Mouse (Mus musculus) small intestine, adult 2 months (tissue): ENCODE measurements around the gene Samhd1. TPM values are rescaled to one million over a fixed set of nuclear protein-coding genes. Genes with fewer than 3 reads are reported as not detected.
A peak's percentile ranks its signal among the peaks of the same experiment; 100 is the strongest.

ENCODE experiments used
- H3K27ac ChIP-seq: fragments of 200-500 bp; 2 replicates; pipeline ENCODE4 v1.5.1; 2012; ENCODE audit warnings: low read depth, low read length, control low read depth, inconsistent platforms; ENCODE audit not compliant: insufficient read depth
- H3K27me3 ChIP-seq: fragments of 200-500 bp; 2 replicates; pipeline ENCODE4 v1.6.1; 2012; ENCODE audit warnings: mild to moderate bottlenecking, moderate library complexity, low read length, inconsistent platforms; ENCODE audit not compliant: control insufficient read depth, insufficient read depth
- H3K36me3 ChIP-seq: fragments of 200-500 bp; 2 replicates; pipeline ENCODE4 v1.6.1; 2012; ENCODE audit warnings: mild to moderate bottlenecking, low read length, control low read depth, inconsistent platforms; ENCODE audit not compliant: control insufficient read depth, insufficient read depth
- H3K4me1 ChIP-seq: fragments of 200-500 bp; 2 replicates; pipeline ENCODE4 v1.6.1; 2012; ENCODE audit warnings: low read length, inconsistent platforms, mixed read lengths; ENCODE audit not compliant: control insufficient read depth, insufficient read depth, insufficient read length
- H3K4me3 ChIP-seq: fragments of 200-500 bp; 2 replicates; pipeline ENCODE4 v1.5.1; 2012; ENCODE audit warnings: low read depth, mild to moderate bottlenecking, control low read depth, inconsistent platforms, low read length, moderate library complexity
- CTCF ChIP-seq: fragments of 200-500 bp; IDR thresholded peaks from 2 replicates; pipeline ENCODE4 v1.5.1; 2012; ENCODE audit warnings: low read depth, mild to moderate bottlenecking, control low read depth, inconsistent platforms, low read length, moderate library complexity, mixed read lengths; ENCODE audit not compliant: insufficient replicate concordance, insufficient read length; ENCODE audit errors: extremely low read depth
- POLR2A ChIP-seq: fragments of 200-500 bp; IDR thresholded peaks from 2 replicates; pipeline ENCODE4 v1.6.1; 2012; ENCODE audit warnings: low read depth, mild to moderate bottlenecking, control low read depth, inconsistent platforms, low read length, moderate library complexity
- WGBS: fragments of 180-500 bp; shearing (Covaris S2); methylation state at CpG from one replicate; pipeline ENCODE4 v1.1.7; 2018; 5-methylcytosine and 5-hydroxymethylcytosine counted together
- polyA plus RNA-seq: library from polyadenylated mRNA; depleted of rRNA; stranded (reverse); fragments of >200 nt; gene quantifications from 2 replicates; pipeline ENCODE4 v1.2.3, GENCODE M21; 2012

The Samhd1 gene
- polyA plus RNA-seq, 1 experiment: 47.7 TPM

GRCm38 (mm10) chr2:157064978-157065878 is 69.8 kb downstream of the Samhd1 start:
- WGBS: 67% methylated on average over 14 of the region's 14 CpGs
- peak overlapping the region; percentile 75 for H3K27ac ChIP-seq
- H3K4me1 ChIP-seq: peaks cover 32% of the 10 kb centered on the region
- no peak overlapping the region for H3K4me3 ChIP-seq
- no peaks in the 10 kb centered on the region for H3K36me3 ChIP-seq
- no peak for TF ChIP-seq POLR2A
- no peak for TF ChIP-seq CTCF
- no peaks in the 10 kb centered on the region for H3K27me3 ChIP-seq

DNA sequence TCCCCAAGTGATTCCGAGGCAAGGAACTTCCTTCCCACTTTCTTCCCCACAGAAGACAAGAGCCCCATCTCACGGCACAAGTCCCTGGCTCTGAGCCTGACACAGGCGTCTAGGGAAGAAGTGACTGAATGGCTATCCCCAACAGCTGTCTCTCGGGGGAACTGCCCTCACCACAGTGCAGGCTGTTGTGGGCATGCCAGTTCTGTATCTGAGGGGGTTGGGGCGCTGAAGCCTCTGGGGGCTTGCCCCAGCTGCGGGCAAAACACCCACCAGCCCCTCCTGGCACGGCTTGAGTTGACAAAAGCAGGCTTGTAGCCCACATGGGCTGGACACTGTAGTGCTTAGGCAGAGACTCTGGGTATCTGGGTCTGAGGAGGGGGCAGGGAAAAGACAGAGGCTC is 70.9 kb downstream of the Samhd1 start:
- H3K4me3 ChIP-seq: no peak overlapping the region
- H3K36me3 ChIP-seq: peaks cover 1% of the 10 kb centered on the region; the same call in 1 of the 2 replicates
- H3K4me1 ChIP-seq: peaks cover 26% of the 10 kb centered on the region
- 70% methylated on average over 7 of the region's 7 CpGs for WGBS
- no peak overlapping the region for H3K27ac ChIP-seq
- no peak for TF ChIP-seq POLR2A
- TF ChIP-seq CTCF: no peak
- no peaks in the 10 kb centered on the region for H3K27me3 ChIP-seq

DNA sequence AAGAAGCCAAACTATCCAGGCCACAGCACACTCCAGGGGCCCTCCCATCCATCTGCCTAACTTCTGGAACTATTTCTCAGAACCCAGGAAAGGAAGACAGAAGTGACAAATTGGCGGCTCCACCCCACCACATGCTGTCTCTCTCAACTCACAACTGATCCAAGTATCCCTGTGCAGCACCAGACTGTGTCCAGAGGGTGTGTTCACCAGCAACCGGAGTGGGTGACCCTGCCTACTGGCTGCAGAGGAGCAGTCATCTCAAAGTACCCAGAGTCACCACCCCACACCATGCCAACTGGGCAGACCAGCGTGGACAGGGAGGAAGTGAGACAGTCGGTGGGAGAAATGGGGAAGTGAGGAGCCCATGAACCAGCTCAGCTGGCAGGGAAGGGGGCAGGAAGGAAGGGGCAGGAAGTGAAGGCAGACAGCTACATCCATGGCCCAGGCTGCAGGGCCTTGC is 71.8 kb downstream of the Samhd1 start:
- TF ChIP-seq CTCF (no peak), POLR2A (no peak)
- H3K27ac ChIP-seq: no peak overlapping the region
- peaks cover 27% of the 10 kb centered on the region for H3K4me1 ChIP-seq
- 63% methylated on average over 4 of the region's 4 CpGs for WGBS
- H3K27me3 ChIP-seq: no peaks in the 10 kb centered on the region
- peaks cover 1% of the 10 kb centered on the region; the same call in 1 of the 2 replicates for H3K36me3 ChIP-seq
- no peak overlapping the region for H3K4me3 ChIP-seq

- Histone ChIP-seq H3K4me3 (no peak overlapping the region), H3K27me3 (no peaks in the 10 kb centered on the region), H3K27ac (no peak overlapping the region), H3K36me3 (peaks cover 1% of the 10 kb centered on the region; the same call in 1 of the 2 replicates), H3K4me1 (peaks cover 27% of the 10 kb centered on the region)
- WGBS: 87% methylated on average over 11 of the region's 11 CpGs
- TF ChIP-seq POLR2A (no peak), CTCF (no peak)
These were observed 74.3 kb downstream of the Samhd1 start for GRCm38 (mm10) chr2:157060557-157061305.

- Histone ChIP-seq H3K36me3 (peaks cover 1% of the 10 kb centered on the region; the same call in 1 of the 2 replicates), H3K4me3 (no peak overlapping the region), H3K27ac (no peak overlapping the region), H3K27me3 (no peaks in the 10 kb centered on the region), H3K4me1 (peaks cover 20% of the 10 kb centered on the region)
- no peak for TF ChIP-seq POLR2A
- no peak for TF ChIP-seq CTCF
- WGBS: 93% methylated on average over 14 of the region's 14 CpGs
These were observed 75.0 kb downstream of the Samhd1 start for GRCm38 (mm10) chr2:157060037-157060436.

GRCm38 (mm10) chr2:157059166-157059565 is 75.9 kb downstream of the Samhd1 start:
- H3K4me1 ChIP-seq: peaks cover 15% of the 10 kb centered on the region
- H3K36me3 ChIP-seq: peaks cover 1% of the 10 kb centered on the region; the same call in 1 of the 2 replicates
- no peaks in the 10 kb centered on the region for H3K27me3 ChIP-seq
- WGBS: 32% methylated on average over 8 of the region's 8 CpGs
- no peak for TF ChIP-seq POLR2A
- no peak for TF ChIP-seq CTCF
- peak overlapping the region; percentile 41 for H3K4me3 ChIP-seq
- H3K27ac ChIP-seq: peak overlapping the region; percentile 65; the same call in 1 of the 2 replicates
